Mouse (Mus musculus) C2C12 (cell line): Measurements from ENCODE around the gene Olfr173.

Source experiments
- CTCF ChIP-seq: IDR thresholded peaks from one replicate; pipeline ENCODE4 v1.5.1; 2011; ENCODE audit not compliant: control insufficient read depth, insufficient read depth, insufficient read length
- FOSL1 ChIP-seq: IDR thresholded peaks from one replicate; pipeline ENCODE4 v1.8.0; 2011; ENCODE audit warnings: mild to moderate bottlenecking, low read length; ENCODE audit not compliant: poor library complexity, insufficient read depth, severe bottlenecking
- MAX ChIP-seq: IDR thresholded peaks from one replicate; pipeline ENCODE4 v1.6.1; 2011; ENCODE audit warnings: mild to moderate bottlenecking, control low read depth
- USF1 ChIP-seq: IDR thresholded peaks from one replicate; pipeline ENCODE4 v1.6.1; 2011; ENCODE audit warnings: low read depth, mild to moderate bottlenecking, control low read depth, moderate library complexity

GRCm38 (mm10) chr16:58751314-58751713, 48.8 kb downstream of the Olfr173 start:
- TF ChIP-seq CTCF (no peak), MAX (no peak), USF1 (no peak), FOSL1 (no peak)
